Mouse (Mus musculus) heart, adult 11 months (tissue): ENCODE measurements at regions not wholly inside any gene's neighbourhood (a gene's known extent, or its start where the extent isn't known, plus 50 kb on each side); places are given as distances from the start of the nearest gene placed in this dataset.

Experiments used
- DNase-seq: peaks from one replicate; pipeline ENCODE4 v3.0.0; 2022

DNA sequence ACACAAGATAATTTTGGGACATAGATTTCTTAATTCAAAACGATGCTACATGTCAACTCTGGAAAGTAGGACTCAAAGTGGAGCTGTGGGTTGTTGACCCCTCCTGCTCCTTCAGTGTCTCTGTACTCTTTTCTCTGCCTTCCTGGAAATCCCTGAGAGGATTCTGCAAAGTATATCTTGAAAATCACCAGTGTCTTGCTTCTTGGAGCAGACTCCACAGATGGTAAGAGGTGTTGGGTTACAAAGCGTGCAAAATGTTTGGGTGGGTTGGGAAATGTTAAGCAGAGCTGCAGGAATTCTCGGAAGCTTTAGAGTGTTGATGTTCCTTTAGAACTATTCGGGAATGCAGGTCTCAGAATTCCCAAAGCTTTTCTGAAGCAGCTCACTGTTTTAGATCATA, 61.5 kb upstream of the Abcb5 start:
- DNase-seq = no peak

DNA sequence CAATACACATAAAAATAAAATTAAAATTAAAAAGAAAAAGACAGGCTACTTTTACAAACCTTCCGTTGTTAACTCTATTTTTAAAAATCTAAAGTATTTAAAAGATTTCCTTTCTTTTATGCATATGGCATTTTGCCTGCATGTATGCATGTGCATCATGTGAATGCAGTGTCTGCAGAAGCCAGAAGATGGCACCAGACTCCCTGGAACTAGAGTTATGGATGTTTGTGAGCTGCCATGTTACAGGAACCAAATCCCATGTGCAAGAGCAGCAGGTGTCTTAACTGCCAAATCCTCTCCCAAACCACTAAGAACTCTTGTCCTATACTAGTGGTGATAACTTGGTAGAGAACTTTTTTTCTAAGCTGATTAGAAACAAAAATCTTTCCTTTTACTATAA, 60.1 kb upstream of the Abcb5 start:
- peak; percentile 87 for DNase-seq

DNA sequence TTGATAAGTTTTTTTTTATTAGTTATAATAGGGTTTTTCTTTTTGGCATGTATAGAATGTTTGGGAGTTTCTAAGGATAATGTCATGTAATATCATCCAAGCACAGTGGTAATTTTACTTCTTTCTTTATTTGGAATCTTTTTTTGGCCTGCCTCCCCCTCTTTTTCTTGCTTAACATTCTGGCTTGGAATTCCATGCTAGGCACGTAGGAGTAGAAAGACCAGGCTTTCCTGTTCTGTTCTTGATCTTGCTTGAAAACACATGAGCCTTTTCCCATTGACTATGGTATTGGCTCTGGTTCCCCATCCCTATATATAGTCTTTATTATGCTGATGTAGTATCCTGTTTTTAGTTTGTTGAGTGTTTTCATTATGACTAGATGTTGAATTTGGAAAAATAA, 57.8 kb upstream of the Abcb5 start:
- DNase-seq = peak; percentile 40
